Mouse (Mus musculus): ENCODE results near the gene Ripor2. TPM values are rescaled to one million over a fixed set of nuclear protein-coding genes. Genes with fewer than 3 reads are reported as not detected.

Gene Ripor2
- 2.7 and 3.5 TPM in 2 replicates for polyA plus RNA-seq (2012; rRNA removed)

DNA sequence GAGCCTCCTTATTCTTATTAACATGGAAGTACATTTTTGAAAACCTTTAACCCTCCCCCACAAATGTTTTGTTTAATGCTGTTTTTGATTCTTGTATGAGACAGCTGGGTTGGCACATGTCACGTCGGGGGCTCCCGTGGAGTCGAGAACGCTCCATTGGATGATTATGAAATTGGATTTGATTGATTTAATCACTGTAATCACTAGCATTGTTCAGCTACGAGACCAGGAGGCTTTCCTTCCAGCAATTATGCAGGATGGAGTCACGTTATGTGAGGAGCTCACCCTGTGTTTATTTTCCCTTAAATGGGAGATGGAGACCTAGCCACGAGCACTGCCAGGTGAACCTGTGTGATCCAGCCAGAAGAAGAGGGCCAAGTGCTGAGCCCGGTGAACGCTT is at the start of gene Ripor2:
Gene Ripor2, plus strand, starts transcription at position 357 of the 400 bp plus-strand sequence.
- DNase-seq (ENCODE audit: low read depth, low spot score), result no peak
- 87% methylated on average over 10 of the region's 10 CpGs for WGBS

DNA sequence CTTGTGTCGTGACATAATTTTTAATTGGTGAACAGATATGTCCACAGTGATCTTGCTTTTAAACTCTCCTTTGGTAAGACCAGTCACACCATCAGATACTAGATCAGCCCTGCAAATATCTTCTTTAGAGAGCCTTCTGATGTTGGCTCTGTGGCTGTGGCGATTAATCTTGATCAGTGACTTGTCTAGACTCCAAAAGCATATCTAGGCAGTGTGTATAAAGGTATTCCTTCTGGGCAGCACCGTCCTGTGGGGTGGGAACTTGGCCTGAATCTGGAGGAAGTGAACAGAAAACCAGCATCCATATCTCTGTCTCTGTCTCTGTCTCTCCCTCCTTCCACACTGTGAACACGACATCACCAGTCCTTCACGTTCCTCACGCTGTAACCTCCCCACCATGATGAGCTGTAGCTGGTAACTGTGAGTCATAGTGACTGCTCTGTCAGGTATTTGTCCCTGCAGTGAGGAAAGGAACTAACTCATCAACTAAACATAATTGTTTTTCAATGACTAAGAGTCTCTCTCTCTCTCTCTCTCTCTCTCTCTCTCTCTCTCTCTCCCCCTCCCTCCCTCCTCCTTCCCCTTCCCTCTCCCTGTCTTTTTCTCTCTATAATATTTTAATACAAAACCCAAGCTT is 45.3 kb upstream of the Ripor2 start:
- DNase-seq (ENCODE audit: low read depth, low spot score), result no peak
- WGBS, result 69% methylated on average over 6 of the region's 6 CpGs

DNA sequence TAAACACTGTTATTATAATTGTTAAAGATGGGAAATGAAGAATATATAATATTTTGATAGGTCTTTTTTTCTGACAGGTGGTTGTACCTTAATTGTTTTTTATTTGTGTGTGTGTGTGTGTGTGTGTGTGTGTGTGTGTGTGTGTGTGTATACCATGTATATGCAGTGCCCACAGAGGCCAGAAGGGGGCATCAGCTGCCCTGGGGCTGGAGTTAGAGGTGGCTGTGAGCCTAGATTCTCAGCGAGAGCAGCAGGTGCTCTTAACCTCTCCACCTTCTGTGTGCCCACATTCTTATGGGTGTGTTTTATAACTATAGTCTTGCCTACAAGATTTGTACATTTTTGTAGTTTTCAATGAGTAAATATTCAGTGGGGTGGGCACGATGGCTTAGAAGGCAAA is 44.0 kb upstream of the Ripor2 start:
- DNase-seq (ENCODE audit: low read depth, low spot score), result no peak
- WGBS, result 53% methylated on average over 2 of the region's 2 CpGs

DNA sequence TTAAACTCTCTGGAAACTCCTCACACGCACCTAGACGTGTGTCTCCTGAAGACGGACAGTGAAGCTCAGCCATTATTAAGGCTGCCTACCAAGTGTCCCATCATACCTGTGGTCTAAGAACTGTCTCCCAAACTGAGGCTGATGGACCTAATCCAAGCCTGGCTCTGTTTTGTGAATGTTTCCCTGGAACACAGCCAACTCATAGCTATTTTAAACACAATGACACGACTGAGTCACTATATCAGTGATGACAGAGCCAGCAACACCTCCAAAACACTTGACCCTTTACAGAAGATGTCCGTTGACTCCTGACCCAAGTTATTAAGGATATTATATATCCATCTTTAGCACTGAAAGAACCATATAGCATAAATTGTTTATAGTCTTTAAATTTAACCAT is 43.0 kb upstream of the Ripor2 start:
- WGBS, result 58% methylated on average over 5 of the region's 5 CpGs

DNA sequence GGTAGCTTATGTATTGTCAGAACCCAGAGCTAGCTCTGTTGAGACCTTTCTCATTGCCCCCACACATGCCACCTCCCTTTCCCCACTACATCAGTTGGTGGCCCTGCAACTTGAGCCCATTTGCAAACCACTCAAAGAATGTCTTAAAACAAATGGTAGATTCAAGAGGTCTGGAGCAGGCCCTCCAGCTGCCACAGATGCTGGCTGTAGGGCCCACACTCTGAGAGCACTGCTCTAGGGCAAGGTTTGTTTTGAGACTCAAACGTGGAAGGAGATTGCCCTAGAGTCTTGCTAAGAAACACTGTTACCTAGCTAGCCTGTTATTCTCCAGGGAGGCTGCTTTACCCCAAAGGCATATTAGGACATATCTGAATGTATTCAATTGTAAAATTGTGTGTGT is 36.3 kb upstream of the Ripor2 start:
- DNase-seq (ENCODE audit: low read depth, low spot score), result no peak
- WGBS, result 57% methylated on average over 1 of the region's 1 CpGs

More for the DNA sequence above, 43.0 kb upstream of the Ripor2 start:
- no peak for DNase-seq (ENCODE audit: low read depth, low spot score)

DNA sequence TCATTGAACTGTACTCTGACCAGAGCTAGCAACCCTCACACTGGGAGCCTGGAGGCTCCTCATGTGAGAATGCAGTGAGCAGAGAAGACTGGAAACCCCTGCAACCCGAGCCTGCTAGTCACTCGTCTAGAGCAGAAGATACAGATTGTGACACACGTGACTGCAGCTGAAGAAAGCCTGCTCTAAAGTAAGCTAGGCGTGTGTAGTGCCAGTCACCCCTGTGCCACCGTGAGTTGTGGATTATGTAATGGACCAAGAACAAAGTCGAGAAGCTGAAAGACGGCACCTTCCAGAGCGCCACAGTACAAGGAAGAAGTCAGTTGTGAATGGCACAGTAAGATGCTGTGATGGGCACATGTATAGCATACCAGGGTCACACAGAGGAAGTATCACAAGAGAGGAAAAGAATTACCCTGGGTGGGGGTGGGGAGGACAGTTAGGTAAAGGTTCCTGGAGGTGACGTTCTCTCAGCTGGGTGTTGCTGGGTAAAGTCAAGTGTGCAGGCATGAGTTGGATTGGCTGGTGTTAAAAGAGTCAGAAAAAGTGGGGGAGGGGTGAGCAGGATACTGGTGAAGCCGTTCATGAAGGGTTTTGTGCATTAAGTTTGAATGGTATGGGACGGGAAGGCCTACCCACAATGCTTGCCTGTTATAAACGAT is 35.1 kb upstream of the Ripor2 start:
- no peak for DNase-seq (ENCODE audit: low read depth, low spot score)
- WGBS, result 85% methylated on average over 12 of the region's 12 CpGs

DNA sequence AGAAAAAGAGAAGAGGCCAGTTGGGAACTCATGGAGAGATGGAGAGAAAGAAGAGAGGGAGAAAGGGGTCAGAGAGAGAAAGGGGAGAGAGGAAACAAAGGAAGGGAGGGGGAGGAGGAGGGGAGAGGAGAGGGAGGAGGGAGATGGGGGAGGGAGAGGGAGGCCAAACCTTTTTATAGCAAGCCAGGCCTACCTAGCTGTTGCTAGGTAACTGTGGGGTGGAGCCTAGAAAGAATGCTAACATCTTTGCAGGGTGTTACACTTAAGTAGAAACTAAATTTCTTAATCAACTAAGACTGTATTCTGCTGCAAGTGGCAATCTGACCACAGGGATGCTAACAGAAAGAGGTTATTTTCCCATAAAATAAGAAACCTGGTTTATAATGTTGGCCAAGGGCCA is 33.1 kb upstream of the Ripor2 start:
- no peak for DNase-seq (ENCODE audit: low read depth, low spot score)

DNA sequence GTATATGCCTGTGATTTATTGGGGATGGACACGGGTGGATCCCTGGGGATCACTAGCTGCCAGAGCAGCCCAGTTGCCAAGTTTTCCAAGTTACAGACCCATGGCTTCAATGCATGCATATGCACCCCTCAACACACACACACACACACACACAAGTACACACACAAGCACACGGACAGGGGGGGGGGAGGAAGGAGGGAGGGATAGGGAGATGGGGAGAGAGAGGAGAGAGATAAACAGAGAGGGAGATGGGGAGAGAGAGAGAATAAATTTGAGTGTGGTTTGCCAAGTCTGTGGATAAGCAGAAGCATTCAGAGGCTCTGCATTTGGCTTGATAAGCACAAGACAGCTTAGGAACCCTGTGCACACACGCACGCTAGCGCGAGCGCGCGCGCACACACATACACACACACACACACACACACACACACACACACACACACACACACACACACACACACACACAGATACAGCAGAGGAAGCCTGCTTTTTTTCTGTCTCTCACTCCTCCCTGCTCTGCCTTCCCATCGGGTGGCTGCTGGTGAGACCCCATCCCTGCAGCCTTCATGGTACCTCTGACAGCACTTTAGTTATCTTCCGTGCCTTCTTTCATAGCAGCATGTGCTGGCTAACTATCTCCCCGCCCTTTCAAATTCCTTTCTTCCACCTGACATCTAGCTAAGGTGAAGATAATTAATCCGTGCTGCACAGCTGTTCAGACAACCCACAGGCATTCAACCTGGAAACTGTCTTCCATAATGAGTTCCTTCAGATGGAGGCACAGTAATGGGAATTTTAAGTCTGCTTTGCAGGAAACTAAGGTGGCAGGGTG is 30.7 kb upstream of the Ripor2 start:
- 68% methylated on average over 14 of the region's 14 CpGs for WGBS
- no peak for DNase-seq (ENCODE audit: low read depth, low spot score)

DNA sequence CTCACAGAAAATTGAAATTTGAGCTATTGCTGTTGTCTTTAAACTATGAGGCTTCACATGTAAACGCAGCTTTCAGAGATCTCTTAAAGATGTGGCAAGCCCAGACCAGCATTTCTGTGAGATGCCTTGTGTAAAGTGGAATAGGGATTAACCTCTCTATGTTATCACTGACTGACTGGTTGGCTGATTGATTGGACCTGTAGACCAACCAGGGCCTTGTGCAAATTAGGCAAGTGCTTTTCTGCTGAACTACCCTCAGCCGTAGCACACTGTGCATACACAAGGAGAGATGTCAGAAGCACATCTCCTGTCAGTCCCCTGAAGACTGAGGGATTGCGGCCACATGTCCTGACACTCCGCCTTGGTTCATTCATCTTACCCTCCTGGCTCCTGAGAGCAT is 29.9 kb upstream of the Ripor2 start:
- WGBS, result 88% methylated on average over 4 of the region's 4 CpGs
- no peak for DNase-seq (ENCODE audit: low read depth, low spot score)

DNA sequence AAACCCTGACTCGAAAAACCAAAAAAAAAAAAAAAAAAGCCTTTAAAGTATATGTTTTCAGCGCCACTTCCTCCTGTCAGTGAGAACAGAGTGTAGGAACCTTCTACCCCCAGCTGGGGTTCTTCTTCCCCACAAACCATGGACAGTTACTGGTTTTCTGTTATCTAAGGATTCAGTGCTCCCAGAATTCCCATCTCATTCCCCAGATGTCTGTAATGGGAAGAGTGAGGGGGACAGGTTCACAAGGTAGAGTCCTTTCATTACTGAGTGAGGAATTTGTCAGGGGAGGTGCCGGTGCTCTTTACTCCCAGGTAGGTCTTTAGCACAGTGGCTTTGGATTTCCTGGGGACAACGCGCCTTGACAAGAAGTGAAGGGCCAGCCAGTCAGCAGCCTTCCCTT is 20.6 kb upstream of the Ripor2 start:
- DNase-seq (ENCODE audit: low read depth, low spot score), result no peak
- 91% methylated on average over 5 of the region's 5 CpGs for WGBS

DNA sequence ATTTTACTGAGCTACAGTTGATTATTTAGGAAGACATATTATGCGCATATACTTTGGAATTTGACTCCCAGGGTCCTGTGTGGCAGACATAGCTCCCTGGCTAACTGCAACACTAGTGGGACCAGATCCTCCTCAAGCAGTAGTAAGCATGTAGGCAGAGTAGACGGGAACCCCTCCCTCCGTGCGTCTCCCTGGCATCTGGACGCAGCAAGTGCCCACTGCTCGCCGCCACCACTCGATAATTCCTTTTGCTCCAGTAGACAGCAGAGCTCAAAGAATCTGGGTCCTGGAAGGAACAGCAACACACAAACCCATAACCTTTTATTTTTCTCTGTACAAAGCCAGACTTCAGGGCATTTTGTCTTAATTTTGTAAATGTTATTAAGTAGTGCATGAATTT is 17.3 kb upstream of the Ripor2 start:
- 87% methylated on average over 8 of the region's 8 CpGs for WGBS
- no peak for DNase-seq (ENCODE audit: low read depth, low spot score)

DNA sequence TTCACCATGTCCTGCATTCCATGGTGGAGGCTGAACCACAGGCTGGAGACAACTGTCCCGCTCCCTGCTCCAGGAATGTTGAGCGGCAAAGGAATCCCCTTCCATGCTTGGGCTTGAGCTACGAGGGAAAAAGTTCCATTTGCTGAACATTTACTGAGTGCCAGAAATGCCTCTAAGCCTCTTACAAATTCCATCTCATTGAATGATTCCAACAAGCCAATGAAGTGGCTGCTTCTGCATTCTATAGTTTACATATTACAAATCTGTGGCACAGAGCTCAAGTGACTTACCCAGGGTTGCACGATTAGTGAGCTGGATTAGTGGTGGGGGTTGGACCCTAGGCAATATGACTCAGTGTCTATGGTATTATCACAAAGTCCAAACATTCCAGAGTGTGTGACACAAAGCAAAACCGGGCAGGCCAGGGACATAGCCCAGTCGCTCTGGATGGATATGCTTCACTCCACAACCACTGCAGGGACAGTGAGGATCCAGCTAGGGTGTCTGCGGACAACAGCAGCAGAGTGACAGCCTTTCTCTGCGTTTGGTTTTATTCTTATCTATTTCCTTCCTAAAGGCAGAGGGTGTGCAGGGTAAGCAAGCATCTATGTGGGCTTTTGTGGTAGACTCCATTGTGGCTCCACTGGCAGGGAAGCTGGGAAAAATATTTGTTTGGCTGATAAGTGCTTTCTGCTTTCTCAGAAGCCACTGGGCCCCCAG is 16.6 kb upstream of the Ripor2 start:
- no peak for DNase-seq (ENCODE audit: low read depth, low spot score)
- 34% methylated on average over 8 of the region's 8 CpGs for WGBS

DNA sequence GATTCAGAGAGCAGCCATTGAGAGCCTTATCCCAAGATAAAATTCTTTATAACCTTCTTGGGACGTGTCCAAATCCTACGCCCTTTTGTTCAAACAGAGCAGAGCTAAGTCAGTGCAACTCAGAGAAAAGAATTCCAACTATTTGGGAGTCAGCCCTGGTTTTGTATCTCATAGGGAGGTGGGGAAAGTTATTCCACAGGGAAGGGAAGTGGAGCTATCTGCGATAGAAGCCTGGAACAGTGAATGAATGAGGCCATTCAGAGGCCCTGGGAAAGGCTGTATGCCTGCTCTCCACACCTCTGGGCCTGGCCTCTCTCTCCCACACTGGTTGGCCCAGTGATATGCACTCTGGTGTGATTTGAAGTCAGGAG is 16.1 kb upstream of the Ripor2 start:
- WGBS, result 2% methylated on average over 3 of the region's 3 CpGs
- DNase-seq (ENCODE audit: low read depth, low spot score), result peak; percentile 57

DNA sequence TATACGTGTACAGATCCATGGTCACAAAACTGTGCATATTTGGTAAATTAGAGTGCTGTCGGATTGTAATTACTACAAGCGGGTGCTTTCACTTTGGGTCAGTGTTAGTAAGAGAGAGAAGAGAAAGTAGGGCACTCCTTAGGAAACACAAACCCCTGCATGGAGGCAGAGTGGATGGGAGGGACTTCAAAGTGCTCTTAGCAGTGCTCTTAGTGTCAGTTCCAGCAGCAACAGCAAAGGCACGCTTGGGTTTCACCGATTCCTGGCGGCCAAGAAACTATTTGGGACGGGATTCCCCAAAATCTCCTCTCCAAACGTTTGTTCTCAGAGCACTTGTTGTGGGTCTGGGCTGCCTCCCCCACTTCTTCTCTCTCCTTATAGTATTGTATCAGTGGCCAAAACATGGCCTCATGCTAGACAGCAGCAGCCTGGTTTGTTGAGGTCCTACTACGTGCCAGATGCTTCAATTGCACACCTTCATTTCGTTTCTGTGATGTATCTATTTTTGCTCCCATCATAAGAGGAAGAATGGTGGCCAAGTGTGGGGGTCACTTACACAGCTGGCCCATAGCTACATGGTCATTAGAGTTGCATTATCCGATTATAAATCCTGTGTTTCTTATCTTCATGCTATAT is 14.7 kb upstream of the Ripor2 start:
- 81% methylated on average over 11 of the region's 11 CpGs for WGBS
- DNase-seq (ENCODE audit: low read depth, low spot score), result no peak

DNA sequence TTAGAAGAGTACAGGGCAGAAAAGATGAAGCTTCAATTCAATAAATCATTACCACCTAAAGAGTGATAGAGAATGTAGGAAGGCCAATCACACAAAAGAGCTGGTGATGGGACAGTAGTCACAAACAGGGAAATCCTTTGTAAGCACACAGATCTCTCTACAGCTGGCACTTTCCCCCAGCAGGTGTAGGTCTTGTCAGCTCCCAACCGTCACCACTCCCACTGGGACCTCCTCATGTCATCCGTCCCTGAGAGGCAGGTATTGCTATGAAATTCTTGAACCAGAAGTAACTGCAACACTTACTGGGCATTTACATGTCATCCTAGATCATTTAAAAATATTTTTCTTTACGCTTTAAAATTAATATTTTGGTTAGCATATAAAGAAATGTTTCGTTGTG is 12.9 kb upstream of the Ripor2 start:
- no peak for DNase-seq (ENCODE audit: low read depth, low spot score)
- 92% methylated on average over 4 of the region's 4 CpGs for WGBS

DNA sequence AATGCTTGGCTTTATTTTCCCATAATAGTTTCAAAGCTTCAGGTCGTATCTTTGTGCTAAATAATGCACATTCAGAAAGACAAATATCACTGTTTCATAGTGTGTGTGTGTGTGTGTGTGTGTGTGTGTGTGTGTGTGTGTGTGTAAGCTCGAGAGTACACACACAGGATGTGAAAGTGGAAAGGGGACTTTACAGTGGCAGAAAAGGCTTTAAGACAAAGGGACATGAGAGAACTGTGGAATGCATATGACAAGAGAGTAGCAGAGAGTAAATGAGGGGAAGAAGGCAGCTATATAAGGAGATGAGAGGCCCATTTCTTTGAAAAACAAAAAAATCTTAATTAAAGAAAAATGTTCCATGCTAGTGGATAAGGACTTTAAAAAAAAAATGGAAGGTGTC is 11.3 kb upstream of the Ripor2 start:
- no peak for DNase-seq (ENCODE audit: low read depth, low spot score)
- WGBS, result 56% methylated on average over 2 of the region's 2 CpGs

DNA sequence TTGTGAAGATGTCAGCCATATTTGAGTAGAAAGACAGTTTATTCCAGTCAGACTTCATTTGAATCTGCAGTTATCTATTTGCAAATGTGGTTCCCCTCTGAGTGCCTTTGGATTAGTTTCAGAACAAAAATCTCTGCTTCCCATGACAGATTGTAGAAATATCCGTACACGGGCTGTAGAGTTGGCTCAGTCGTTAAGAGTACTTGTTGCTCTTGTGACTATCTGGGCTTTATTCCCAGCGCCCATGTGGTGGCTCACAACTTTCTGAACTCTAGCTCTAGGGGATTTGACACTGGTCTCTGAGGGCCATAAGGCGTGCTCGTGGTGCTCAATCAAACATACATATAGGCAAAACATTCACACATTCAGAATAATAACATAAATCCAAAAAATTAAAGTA is 10.1 kb upstream of the Ripor2 start:
- no peak for DNase-seq (ENCODE audit: low read depth, low spot score)
- 82% methylated on average over 6 of the region's 6 CpGs for WGBS

DNA sequence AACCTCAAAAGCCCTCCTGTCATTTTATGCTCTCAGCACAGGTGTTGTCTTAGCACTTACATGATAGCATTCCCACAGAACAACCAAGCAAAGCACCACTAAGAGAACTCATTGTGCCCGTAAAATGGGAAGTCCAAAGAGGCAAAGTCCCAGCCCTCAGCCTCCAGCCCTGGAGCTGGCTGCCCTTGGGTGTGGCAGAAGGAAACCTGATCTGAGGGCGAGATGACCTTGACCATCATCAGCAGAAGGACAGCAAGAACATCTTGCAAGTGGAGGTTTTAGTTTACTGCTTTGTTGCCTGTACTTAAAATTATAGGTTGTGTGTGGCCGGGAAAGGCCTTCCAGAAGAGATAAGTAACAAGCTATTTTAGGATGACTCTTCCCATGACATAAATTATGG is 6.9 kb upstream of the Ripor2 start:
- WGBS, result 63% methylated on average over 3 of the region's 3 CpGs
- DNase-seq (ENCODE audit: low read depth, low spot score), result no peak

DNA sequence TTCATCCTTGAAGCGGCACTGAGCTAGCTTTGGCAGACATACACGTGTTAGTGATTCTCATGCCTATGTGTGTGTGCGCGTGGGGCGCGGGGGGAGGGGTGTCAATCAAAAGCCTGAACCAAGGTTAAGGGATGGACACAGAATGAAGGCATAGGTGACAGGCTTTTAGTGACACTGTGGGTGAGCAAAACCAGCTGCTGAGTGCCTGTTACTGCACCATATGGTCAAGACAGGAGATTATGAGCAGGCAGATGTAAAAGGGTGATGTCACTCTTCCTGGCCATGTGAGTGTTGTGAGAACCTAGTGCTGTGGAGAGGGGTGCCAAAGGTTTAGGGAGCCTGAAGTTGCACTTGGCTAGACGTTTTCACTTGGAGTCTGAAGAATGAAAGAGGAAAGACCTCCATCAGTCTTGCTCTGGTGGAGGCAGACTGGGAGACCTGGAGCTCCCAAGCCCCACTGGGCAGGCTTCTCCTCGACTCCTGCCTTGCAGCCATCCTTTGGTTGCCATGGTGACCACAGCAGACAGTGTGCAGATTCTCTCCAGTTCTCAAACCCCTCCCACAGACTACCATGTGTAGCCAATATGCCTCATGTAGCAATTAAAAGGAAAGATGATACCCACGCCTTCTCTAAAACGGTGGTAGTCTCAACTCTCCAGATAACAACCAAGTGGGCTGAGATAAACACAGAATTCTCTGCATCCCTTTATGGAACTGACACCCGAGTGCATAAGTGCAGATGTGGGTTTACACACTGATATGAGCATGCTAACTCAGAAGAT is 5.5 kb upstream of the Ripor2 start:
- WGBS, result 62% methylated on average over 11 of the region's 11 CpGs
- DNase-seq (ENCODE audit: low read depth, low spot score), result no peak

All from large intestine, adult 2 months (tissue).